Mouse (Mus musculus) neural tube, embryonic 12.5 days (tissue): Measurements from ENCODE around the gene Fry. TPM values are rescaled to one million over a fixed set of nuclear protein-coding genes. Genes with fewer than 3 reads are reported as not detected.

Experiments used
- ATAC-seq: fragments of 200-750 bp; cut with Nextera tagmentation; 2 replicates; pipeline ENCODE4 v1.8.0; 2017; ENCODE audit warnings: low read depth, mild to moderate bottlenecking, moderate TSS enrichment, moderate library complexity; ENCODE audit not compliant: low FRiP score
- H3K27ac ChIP-seq: fragments of 300-500 bp; sonication (generic); 2 replicates; pipeline ENCODE4 v1.5.1; 2016
- H3K27me3 ChIP-seq: fragments of 300-500 bp; sonication (generic); replicated peaks from 2 replicates; pipeline ENCODE4 v1.6.1; 2016; ENCODE audit warnings: mild to moderate bottlenecking
- H3K36me3 ChIP-seq: fragments of 300-500 bp; sonication (generic); 2 replicates; pipeline ENCODE4 v1.6.1; 2016; ENCODE audit warnings: mild to moderate bottlenecking
- H3K4me1 ChIP-seq: fragments of 300-500 bp; sonication (generic); 2 replicates; pipeline ENCODE4 v1.6.1; 2016
- H3K4me2 ChIP-seq: fragments of 300-500 bp; sonication (generic); replicated peaks from 2 replicates; pipeline ENCODE4 v1.6.1; 2016; ENCODE audit warnings: mild to moderate bottlenecking
- H3K4me3 ChIP-seq: fragments of 300-500 bp; sonication (generic); 2 replicates; pipeline ENCODE4 v1.5.1; 2016
- H3K9ac ChIP-seq: fragments of 300-500 bp; sonication (generic); 2 replicates; pipeline ENCODE4 v1.6.1; 2016; ENCODE audit warnings: mild to moderate bottlenecking
- H3K9me3 ChIP-seq: fragments of 300-500 bp; sonication (generic); 2 replicates; pipeline ENCODE4 v1.6.1; 2016; ENCODE audit warnings: mild to moderate bottlenecking
- WGBS: fragments of 180-500 bp; shearing (Covaris S2); methylation state at CpG from one replicate; pipeline ENCODE4 v1.1.7; 2016; 5-methylcytosine and 5-hydroxymethylcytosine counted together
- polyA plus RNA-seq: library from polyadenylated mRNA; unstranded; fragments of >200 nt; fragmentation: Nextera tagmentation; extraction: Ambion mirVana; gene quantifications from 2 replicates; pipeline ENCODE4 v1.2.1, GENCODE M21; 2016

Fry gene
- polyA plus RNA-seq, 1 experiment from 2014 or later: 31.9 TPM

GRCm38 (mm10) chr5:150134651-150135050, 16.2 kb downstream of the Fry start:
- Histone ChIP-seq H3K4me2 (no peak overlapping the region), H3K4me1 (no peaks in the 10 kb centered on the region), H3K27me3 (no peaks in the 10 kb centered on the region; the same call in 1 of the 2 replicates), H3K36me3 (no peaks in the 10 kb centered on the region), H3K9me3 (no peaks in the 10 kb centered on the region), H3K4me3 (no peak overlapping the region), H3K27ac (no peak overlapping the region), H3K9ac (no peak overlapping the region)
- no peak for ATAC-seq
- WGBS: 92% methylated on average over 3 of the region's 3 CpGs

DNA sequence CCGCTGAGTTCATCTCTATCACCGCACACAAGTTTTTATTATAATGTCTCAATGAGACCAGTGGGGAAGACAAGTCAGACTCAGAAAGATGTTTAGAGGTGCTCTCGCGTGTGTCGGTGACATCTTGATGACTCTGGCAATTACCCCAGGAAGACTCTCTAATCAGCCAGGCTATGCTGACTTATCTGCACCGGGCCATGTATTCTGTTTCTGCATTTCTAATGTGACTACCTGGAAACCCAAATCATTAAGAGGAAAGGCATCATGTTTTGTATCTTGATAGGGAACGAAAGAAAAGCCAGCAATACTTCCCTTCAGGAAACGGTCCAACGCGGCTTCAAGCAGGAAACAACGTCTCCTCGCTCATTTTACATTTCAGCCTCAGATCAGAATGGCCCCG, 17.1 kb downstream of the Fry start:
- no peak overlapping the region for H3K9ac ChIP-seq
- H3K4me2 ChIP-seq: no peak overlapping the region
- ATAC-seq: no peak
- no peak overlapping the region for H3K27ac ChIP-seq
- WGBS: 92% methylated on average over 13 of the region's 13 CpGs
- H3K4me3 ChIP-seq: no peak overlapping the region
- H3K4me1 ChIP-seq: no peaks in the 10 kb centered on the region
- no peaks in the 10 kb centered on the region for H3K9me3 ChIP-seq
- H3K36me3 ChIP-seq: no peaks in the 10 kb centered on the region
- no peaks in the 10 kb centered on the region; the same call in 1 of the 2 replicates for H3K27me3 ChIP-seq

- Histone ChIP-seq H3K27ac (no peak overlapping the region), H3K9ac (no peak overlapping the region), H3K36me3 (no peaks in the 10 kb centered on the region), H3K4me3 (no peak overlapping the region), H3K9me3 (no peaks in the 10 kb centered on the region), H3K27me3 (no peaks in the 10 kb centered on the region; the same call in 1 of the 2 replicates), H3K4me2 (no peak overlapping the region), H3K4me1 (no peaks in the 10 kb centered on the region)
- peak; percentile 70; the same call in 1 of the 2 replicates for ATAC-seq
- WGBS: 49% methylated on average over 9 of the region's 9 CpGs
These were observed 19.5 kb downstream of the Fry start for GRCm38 (mm10) chr5:150137772-150138451.

DNA sequence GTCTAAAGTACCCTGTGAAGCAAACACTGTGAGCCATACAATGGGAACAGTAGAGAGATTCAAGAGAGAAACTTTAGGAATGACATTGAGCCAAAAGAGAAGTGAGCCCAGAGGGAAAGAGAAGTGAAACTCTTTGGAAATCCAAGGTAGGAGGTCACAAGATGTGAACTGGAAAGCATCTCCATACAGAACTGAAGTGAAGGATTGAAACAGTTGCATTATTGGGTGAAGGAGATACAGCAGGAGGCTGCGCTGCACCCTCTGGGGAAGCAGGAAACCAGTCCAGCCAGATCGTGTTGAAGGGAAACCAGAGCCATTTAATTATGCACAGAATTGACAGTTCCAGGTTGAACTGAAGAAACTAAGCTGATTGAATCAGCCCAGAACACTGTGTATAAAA, 22.1 kb downstream of the Fry start:
- no peak overlapping the region for H3K4me3 ChIP-seq
- H3K4me1 ChIP-seq: no peaks in the 10 kb centered on the region
- H3K9me3 ChIP-seq: no peaks in the 10 kb centered on the region
- WGBS: 79% methylated on average over 2 of the region's 2 CpGs
- no peak overlapping the region for H3K4me2 ChIP-seq
- no peaks in the 10 kb centered on the region; the same call in 1 of the 2 replicates for H3K27me3 ChIP-seq
- no peak overlapping the region for H3K27ac ChIP-seq
- no peak for ATAC-seq
- H3K9ac ChIP-seq: no peak overlapping the region
- no peaks in the 10 kb centered on the region for H3K36me3 ChIP-seq

- H3K4me2 ChIP-seq: no peak overlapping the region
- H3K36me3 ChIP-seq: no peaks in the 10 kb centered on the region
- no peak overlapping the region for H3K9ac ChIP-seq
- WGBS: 87% methylated on average over 3 of the region's 3 CpGs
- no peaks in the 10 kb centered on the region for H3K4me1 ChIP-seq
- no peaks in the 10 kb centered on the region for H3K27me3 ChIP-seq
- H3K4me3 ChIP-seq: no peak overlapping the region
- ATAC-seq: no peak
- no peaks in the 10 kb centered on the region for H3K9me3 ChIP-seq
- no peak overlapping the region for H3K27ac ChIP-seq
These were observed 27.5 kb downstream of the Fry start for GRCm38 (mm10) chr5:150145967-150146366.

DNA sequence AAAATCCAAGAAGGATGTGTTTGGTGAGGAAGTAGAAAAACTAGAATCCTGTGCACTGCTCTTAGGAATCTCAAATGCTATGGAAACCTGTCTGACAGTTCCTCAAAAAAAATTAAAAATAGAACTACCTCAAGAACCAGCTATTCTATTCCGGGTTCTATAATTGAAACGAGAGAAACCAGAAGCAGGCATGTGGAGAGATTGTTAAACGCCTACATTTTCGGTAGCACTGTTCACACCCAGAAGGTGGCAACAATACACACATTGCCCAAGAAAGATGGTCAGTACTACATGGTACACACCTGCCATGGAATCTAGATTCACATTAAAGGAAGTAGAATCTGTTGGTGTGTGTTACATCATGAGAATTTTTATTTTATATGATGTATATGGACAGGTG, 28.2 kb downstream of the Fry start:
- Histone ChIP-seq H3K4me2 (no peak overlapping the region), H3K27ac (no peak overlapping the region), H3K27me3 (no peaks in the 10 kb centered on the region), H3K4me1 (no peaks in the 10 kb centered on the region), H3K9ac (no peak overlapping the region), H3K9me3 (no peaks in the 10 kb centered on the region), H3K4me3 (no peak overlapping the region), H3K36me3 (no peaks in the 10 kb centered on the region)
- 97% methylated on average over 4 of the region's 4 CpGs for WGBS
- ATAC-seq: no peak

GRCm38 (mm10) chr5:150149725-150150124, 31.3 kb downstream of the Fry start:
- Histone ChIP-seq H3K36me3 (no peaks in the 10 kb centered on the region), H3K4me2 (no peak overlapping the region), H3K27me3 (no peaks in the 10 kb centered on the region), H3K9ac (no peak overlapping the region), H3K4me1 (no peaks in the 10 kb centered on the region), H3K9me3 (no peaks in the 10 kb centered on the region), H3K4me3 (no peak overlapping the region), H3K27ac (no peak overlapping the region)
- 89% methylated on average over 11 of the region's 11 CpGs for WGBS
- no peak for ATAC-seq

DNA sequence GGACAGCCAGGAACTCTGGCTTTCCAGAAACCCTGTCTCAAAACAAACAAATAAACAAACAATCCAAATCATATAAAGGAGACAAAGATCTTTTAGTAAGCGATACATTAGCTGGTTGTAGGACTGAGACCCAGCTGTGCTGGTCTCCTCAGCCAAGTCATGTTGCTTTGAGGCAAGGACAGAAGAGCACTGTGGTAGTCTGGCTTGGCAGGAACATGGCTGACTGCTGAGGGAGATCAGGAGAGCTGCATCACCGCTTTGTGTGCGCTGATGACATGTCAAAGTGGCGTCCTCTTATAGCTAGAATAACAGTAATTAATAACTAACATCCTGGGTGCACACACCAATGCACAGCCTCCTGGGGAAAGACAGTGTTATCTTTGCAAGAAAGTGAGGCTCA, 32.5 kb downstream of the Fry start:
- ATAC-seq: no peak
- H3K4me1 ChIP-seq: no peaks in the 10 kb centered on the region
- no peaks in the 10 kb centered on the region for H3K9me3 ChIP-seq
- no peak overlapping the region for H3K4me2 ChIP-seq
- H3K36me3 ChIP-seq: no peaks in the 10 kb centered on the region
- H3K27ac ChIP-seq: no peak overlapping the region
- H3K27me3 ChIP-seq: no peaks in the 10 kb centered on the region
- no peak overlapping the region for H3K4me3 ChIP-seq
- H3K9ac ChIP-seq: no peak overlapping the region
- 87% methylated on average over 4 of the region's 4 CpGs for WGBS

GRCm38 (mm10) chr5:150152071-150152879, 33.8 kb downstream of the Fry start:
- WGBS: 69% methylated on average over 22 of the region's 22 CpGs
- H3K27ac ChIP-seq: no peak overlapping the region
- no peak for ATAC-seq
- no peaks in the 10 kb centered on the region for H3K9me3 ChIP-seq
- no peaks in the 10 kb centered on the region for H3K36me3 ChIP-seq
- H3K4me2 ChIP-seq: 0 out of 2 replicates have a peak overlapping the region, but pooled peaks have one; percentile 20
- H3K4me3 ChIP-seq: no peak overlapping the region
- H3K9ac ChIP-seq: no peak overlapping the region
- H3K27me3 ChIP-seq: no peaks in the 10 kb centered on the region
- no peaks in the 10 kb centered on the region for H3K4me1 ChIP-seq

GRCm38 (mm10) chr5:150152880-150153281, 34.4 kb downstream of the Fry start:
- Histone ChIP-seq H3K4me2 (no peak overlapping the region), H3K9me3 (no peaks in the 10 kb centered on the region), H3K9ac (no peak overlapping the region), H3K27me3 (no peaks in the 10 kb centered on the region), H3K27ac (no peak overlapping the region), H3K36me3 (no peaks in the 10 kb centered on the region), H3K4me3 (no peak overlapping the region), H3K4me1 (no peaks in the 10 kb centered on the region)
- 80% methylated on average over 10 of the region's 10 CpGs for WGBS
- ATAC-seq: no peak

- no peak overlapping the region for H3K9ac ChIP-seq
- H3K4me1 ChIP-seq: no peaks in the 10 kb centered on the region; the same call in 1 of the 2 replicates
- H3K4me2 ChIP-seq: no peak overlapping the region
- H3K9me3 ChIP-seq: no peaks in the 10 kb centered on the region
- H3K27me3 ChIP-seq: no peaks in the 10 kb centered on the region
- no peaks in the 10 kb centered on the region for H3K36me3 ChIP-seq
- H3K4me3 ChIP-seq: no peak overlapping the region
- H3K27ac ChIP-seq: no peak overlapping the region
- no peak for ATAC-seq
- 91% methylated on average over 8 of the region's 8 CpGs for WGBS
These were observed 36.9 kb downstream of the Fry start for GRCm38 (mm10) chr5:150155388-150155787.

DNA sequence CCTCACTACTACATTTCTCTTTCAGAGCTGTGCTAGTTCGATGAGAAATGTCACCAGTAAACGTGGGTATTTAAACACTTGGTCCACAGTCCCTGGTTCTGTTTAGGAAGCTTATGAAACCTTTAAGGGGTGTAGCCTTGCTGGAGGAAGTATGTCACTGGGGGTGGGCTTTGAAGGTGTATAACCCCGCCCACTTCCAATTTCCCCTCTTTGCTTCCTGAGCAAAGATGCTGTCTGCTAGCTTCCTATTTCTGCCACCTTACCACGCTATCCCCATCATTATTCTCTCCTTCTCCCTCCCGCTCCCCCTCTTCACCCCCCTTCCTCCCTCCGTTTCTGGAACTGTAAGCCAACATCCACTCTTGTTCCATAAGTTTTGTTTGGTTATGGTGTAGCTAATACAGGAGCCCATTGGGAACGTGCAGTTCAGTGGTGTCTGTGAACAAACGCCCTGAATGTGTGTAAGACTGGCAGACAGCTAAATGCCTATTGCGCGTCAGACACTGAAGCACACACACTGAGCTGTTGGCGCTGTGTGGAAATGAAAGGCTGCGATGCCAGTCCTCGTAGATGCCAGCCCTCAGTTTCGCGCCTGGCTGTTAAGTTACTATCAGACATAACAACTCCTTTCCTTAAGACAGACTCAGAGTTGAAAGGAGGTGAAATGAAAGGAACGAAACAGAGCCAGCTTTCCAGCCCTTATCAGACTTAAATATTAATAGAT, 37.8 kb downstream of the Fry start:
- no peak overlapping the region for H3K9ac ChIP-seq
- H3K27me3 ChIP-seq: no peaks in the 10 kb centered on the region
- H3K4me1 ChIP-seq: no peaks in the 10 kb centered on the region; the same call in 1 of the 2 replicates
- H3K27ac ChIP-seq: no peak overlapping the region
- ATAC-seq: no peak
- H3K36me3 ChIP-seq: no peaks in the 10 kb centered on the region
- 88% methylated on average over 16 of the region's 16 CpGs for WGBS
- no peak overlapping the region for H3K4me2 ChIP-seq
- H3K9me3 ChIP-seq: no peaks in the 10 kb centered on the region
- no peak overlapping the region for H3K4me3 ChIP-seq
